Mouse (Mus musculus) liver, embryonic 12.5 days (tissue): Measurements from ENCODE around the gene Slc35c1. TPM values are rescaled to one million over a fixed set of nuclear protein-coding genes. Genes with fewer than 3 reads are reported as not detected.

Experiments
- ATAC-seq: fragments of 200-750 bp; cut with Nextera tagmentation; 2 replicates; pipeline ENCODE4 v1.8.0; 2017; ENCODE audit warnings: moderate number of reproducible peaks, mild to moderate bottlenecking, moderate library complexity
- H3K27ac ChIP-seq: fragments of 300-500 bp; sonication (generic); 2 replicates; pipeline ENCODE4 v1.5.1; 2016; ENCODE audit warnings: mild to moderate bottlenecking
- H3K27me3 ChIP-seq: fragments of 300-500 bp; sonication (generic); replicated peaks from 2 replicates; pipeline ENCODE4 v1.6.1; 2016; ENCODE audit warnings: mild to moderate bottlenecking, moderate library complexity
- H3K36me3 ChIP-seq: fragments of 300-500 bp; sonication (generic); 2 replicates; pipeline ENCODE4 v1.6.1; 2016; ENCODE audit warnings: mild to moderate bottlenecking, moderate library complexity
- H3K4me1 ChIP-seq: fragments of 300-500 bp; sonication (generic); 2 replicates; pipeline ENCODE4 v1.6.1; 2016
- H3K4me2 ChIP-seq: fragments of 300-500 bp; sonication (generic); 2 replicates; pipeline ENCODE4 v1.6.1; 2016; ENCODE audit warnings: mild to moderate bottlenecking, moderate library complexity
- H3K4me3 ChIP-seq: fragments of 300-500 bp; sonication (generic); 2 replicates; pipeline ENCODE4 v1.5.1; 2016; ENCODE audit warnings: mild to moderate bottlenecking, moderate library complexity
- H3K9ac ChIP-seq: fragments of 300-500 bp; sonication (generic); 2 replicates; pipeline ENCODE4 v1.6.1; 2016; ENCODE audit warnings: mild to moderate bottlenecking, moderate library complexity
- H3K9me3 ChIP-seq: fragments of 300-500 bp; sonication (generic); replicated peaks from 2 replicates; pipeline ENCODE4 v1.6.1; 2016; ENCODE audit warnings: mild to moderate bottlenecking, moderate library complexity
- WGBS: fragments of 180-500 bp; shearing (Covaris S2); methylation state at CpG from one replicate; pipeline ENCODE4 v1.1.7; 2016; ENCODE audit not compliant: insufficient replicate concordance; 5-methylcytosine and 5-hydroxymethylcytosine counted together
- polyA plus RNA-seq: library from polyadenylated mRNA; unstranded; fragments of >200 nt; fragmentation: Nextera tagmentation; extraction: Ambion mirVana; gene quantifications from 2 replicates; pipeline ENCODE4 v1.2.1, GENCODE M21; 2016

The Slc35c1 gene
- polyA plus RNA-seq, 1 experiment from 2014 or later: 15.3 TPM

DNA sequence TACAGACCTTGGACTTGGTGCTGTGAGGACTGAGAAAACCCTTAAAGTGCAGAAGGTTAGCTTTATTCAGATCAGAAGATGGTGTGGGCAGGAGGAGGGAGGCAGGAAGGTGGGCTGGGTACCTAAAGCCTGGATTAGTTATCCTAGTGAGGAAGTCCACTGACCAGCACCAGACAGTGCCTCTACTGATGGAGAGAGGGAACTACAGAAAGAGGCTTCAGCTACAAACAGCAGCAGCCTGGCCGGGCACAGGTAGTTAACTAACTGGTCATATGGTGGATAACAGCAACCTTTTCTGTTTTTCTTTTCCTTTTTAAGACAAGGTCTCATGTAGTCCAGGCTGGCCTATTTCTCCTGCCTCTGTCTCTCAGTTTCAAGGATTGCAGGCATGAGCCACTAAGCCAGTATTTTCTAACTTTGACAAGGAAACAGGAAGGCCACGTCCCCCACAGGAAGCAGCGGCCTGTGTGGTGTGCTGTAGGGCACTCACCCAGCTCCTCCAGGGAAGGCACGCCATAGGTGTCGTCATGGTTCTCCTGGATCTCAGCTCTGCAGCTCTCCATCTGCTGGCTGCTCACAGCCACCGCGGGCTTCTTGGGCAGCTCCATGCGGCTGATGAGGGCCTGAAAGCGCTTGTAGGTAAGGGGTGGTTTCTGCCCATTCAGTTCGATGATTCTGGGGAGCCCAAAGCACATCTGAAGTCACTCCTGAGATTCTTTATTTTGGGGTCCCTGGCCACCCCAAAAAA, 37.8 kb downstream of the Slc35c1 start:
- Histone ChIP-seq H3K27me3 (no peaks in the 10 kb centered on the region), H3K4me2 (no peak overlapping the region), H3K4me1 (peaks cover 9% of the 10 kb centered on the region; the same call in 1 of the 2 replicates), H3K9me3 (no peaks in the 10 kb centered on the region), H3K9ac (no peak overlapping the region), H3K36me3 (peaks cover 93% of the 10 kb centered on the region), H3K4me3 (no peak overlapping the region), H3K27ac (no peak overlapping the region)
- 0 out of 2 replicates have a peak, but pooled peaks have one; percentile 31 for ATAC-seq
- WGBS: 53% methylated on average over 10 of the region's 10 CpGs

DNA sequence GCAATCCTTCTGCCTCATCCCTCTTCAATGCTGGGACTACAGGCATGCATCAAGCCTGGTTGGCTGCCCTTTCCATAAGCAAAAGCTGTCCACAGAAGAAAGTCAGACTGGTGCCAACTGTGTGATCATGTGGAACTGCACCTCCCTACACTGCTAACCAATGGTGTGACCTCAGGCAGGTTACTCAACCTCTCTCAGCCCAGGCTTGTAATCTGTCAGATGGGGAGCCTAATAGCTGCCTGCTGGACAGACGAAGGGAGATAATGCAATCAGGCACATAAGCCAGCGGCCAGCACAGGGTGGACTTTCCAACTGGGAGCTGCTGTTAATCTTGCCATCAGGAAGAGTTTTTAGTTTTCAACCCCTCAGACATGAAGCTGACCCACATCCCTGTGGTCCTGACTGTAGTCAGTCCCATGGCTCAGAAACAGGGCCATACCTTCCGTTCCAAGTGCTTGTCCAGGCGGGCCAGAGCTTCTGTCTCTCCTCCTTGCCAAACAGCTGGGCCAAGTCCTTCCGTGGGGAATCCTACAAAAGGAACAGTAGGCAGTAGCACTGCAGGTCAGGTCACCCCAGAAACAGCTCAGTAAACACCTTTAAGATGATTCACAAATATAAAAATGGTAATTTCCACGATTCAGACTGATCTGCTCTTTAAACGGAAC, 38.5 kb downstream of the Slc35c1 start:
- H3K4me2 ChIP-seq: no peak overlapping the region
- H3K27ac ChIP-seq: no peak overlapping the region
- WGBS: 80% methylated on average over 7 of the region's 7 CpGs
- no peak for ATAC-seq
- 0 out of 2 replicates have a peak, but pooled peaks cover 6% of the 10 kb centered on the region for H3K4me1 ChIP-seq
- no peak overlapping the region for H3K4me3 ChIP-seq
- H3K9me3 ChIP-seq: no peaks in the 10 kb centered on the region
- H3K36me3 ChIP-seq: peaks cover 100% of the 10 kb centered on the region
- no peaks in the 10 kb centered on the region for H3K27me3 ChIP-seq
- H3K9ac ChIP-seq: no peak overlapping the region

DNA sequence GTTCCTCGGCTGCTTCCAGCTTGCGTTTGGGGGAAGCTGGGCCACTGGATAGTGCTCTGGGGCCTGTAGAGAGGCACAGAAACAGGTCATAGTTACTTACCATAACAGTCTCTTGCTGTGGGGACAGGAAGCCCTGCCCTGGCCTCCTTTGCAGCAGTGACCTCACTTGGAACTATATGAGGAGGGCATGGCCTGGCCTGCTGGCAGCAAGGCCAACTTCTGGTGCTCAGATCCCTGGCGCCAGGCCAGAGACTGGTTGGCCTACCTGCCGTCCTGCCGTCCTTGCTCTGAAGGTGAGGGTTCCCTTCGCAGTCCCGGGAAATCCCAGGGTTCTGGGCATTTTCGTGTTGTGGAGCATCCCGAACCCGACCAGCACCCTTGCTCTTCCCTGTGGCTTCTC, 48.6 kb downstream of the Slc35c1 start:
- Histone ChIP-seq H3K4me3 (no peak overlapping the region), H3K4me1 (no peaks in the 10 kb centered on the region), H3K9me3 (no peaks in the 10 kb centered on the region), H3K4me2 (no peak overlapping the region), H3K9ac (no peak overlapping the region), H3K27me3 (no peaks in the 10 kb centered on the region), H3K36me3 (peaks cover 98% of the 10 kb centered on the region), H3K27ac (no peak overlapping the region)
- ATAC-seq: no peak
- WGBS: 88% methylated on average over 10 of the region's 10 CpGs

DNA sequence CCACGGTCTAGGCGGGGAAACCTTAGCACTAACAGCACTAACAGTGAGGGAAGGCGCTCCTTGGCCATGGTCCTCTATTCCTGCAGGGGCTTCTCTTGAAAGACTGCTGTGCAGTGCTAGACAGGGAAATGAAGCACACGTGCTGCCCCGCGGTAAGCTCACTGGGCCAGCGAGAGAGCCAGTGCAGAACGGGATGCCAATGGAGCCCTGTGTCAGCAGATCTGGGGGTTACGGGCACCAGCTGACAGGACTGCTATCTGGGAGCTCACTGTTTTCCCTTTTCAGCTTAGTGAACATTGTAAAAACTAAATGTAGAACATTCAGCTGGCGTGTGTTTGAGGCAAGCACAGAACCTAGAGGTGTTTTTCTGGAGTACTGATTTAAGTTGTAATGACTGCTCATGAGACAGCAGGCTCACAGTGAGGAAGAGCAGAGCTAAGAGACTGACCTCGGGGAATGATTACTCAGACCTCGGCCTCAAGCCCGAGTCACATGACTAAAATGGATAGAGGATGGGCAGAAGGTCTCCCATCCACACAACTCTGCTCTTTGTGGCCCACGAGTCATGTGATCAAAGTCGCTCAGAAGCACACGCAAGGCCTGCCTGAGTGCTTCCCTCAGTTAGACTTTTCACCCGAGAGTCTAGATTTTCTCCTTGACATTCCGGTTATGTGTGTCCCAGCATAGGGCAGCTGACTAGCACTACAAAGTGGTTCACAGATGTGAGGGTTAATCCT, 51.9 kb downstream of the Slc35c1 start:
- 84% methylated on average over 18 of the region's 18 CpGs for WGBS
- H3K27ac ChIP-seq: no peak overlapping the region
- H3K4me2 ChIP-seq: no peak overlapping the region
- no peak overlapping the region for H3K9ac ChIP-seq
- no peaks in the 10 kb centered on the region for H3K9me3 ChIP-seq
- no peak overlapping the region for H3K4me3 ChIP-seq
- peaks cover 97% of the 10 kb centered on the region for H3K36me3 ChIP-seq
- H3K4me1 ChIP-seq: no peaks in the 10 kb centered on the region
- ATAC-seq: no peak
- H3K27me3 ChIP-seq: no peaks in the 10 kb centered on the region

DNA sequence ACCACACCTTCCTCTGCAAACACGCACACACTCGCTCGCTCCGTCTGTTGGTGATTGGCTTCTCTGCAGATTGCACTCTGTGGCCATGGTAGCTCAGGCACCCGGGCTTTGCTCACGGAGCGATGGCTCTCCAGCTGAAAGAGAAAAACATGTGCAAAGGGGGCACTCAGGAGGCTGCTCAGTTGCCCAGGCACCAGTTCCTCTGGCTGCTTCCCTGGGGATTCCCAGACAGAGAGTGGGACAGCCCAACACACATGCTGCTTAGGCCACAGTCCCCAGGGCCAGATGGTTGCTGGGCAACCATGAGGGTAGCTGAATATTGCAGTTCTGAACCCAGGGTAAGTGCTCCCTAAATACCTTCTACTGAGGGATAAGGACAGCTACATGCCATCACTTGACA, 54.7 kb downstream of the Slc35c1 start:
- Histone ChIP-seq H3K9ac (no peak overlapping the region), H3K4me2 (no peak overlapping the region), H3K27ac (no peak overlapping the region), H3K9me3 (no peaks in the 10 kb centered on the region), H3K4me1 (peaks cover 7% of the 10 kb centered on the region), H3K4me3 (no peak overlapping the region), H3K27me3 (peaks cover 19% of the 10 kb centered on the region), H3K36me3 (peaks cover 70% of the 10 kb centered on the region)
- ATAC-seq: no peak
- WGBS: 88% methylated on average over 7 of the region's 7 CpGs

DNA sequence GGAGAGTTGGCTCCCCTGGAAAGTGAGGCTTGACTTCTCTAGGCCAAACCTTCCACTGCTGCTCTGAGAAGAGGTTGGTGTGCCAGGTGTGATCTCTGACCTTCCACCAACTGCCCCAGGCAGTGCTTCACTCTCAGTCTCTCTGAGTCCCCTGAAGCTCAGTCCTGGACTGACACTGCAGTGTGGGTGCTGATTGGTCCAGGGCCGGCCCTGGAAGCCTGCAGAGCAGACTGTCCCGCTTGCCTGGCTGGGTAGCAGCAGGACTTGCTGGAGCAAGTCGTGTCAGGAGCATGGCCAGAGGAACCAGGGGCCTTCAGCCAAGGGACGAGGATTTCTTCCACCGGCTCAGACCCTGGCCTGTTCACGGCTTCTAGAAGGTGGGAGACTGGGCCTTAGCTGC, 55.6 kb downstream of the Slc35c1 start:
- WGBS: 78% methylated on average over 6 of the region's 6 CpGs
- Histone ChIP-seq H3K4me3 (no peak overlapping the region), H3K27ac (no peak overlapping the region), H3K36me3 (peaks cover 60% of the 10 kb centered on the region), H3K9ac (no peak overlapping the region; the same call in 1 of the 2 replicates), H3K4me2 (no peak overlapping the region), H3K4me1 (peaks cover 9% of the 10 kb centered on the region), H3K9me3 (no peaks in the 10 kb centered on the region), H3K27me3 (peaks cover 28% of the 10 kb centered on the region)
- ATAC-seq: no peak

DNA sequence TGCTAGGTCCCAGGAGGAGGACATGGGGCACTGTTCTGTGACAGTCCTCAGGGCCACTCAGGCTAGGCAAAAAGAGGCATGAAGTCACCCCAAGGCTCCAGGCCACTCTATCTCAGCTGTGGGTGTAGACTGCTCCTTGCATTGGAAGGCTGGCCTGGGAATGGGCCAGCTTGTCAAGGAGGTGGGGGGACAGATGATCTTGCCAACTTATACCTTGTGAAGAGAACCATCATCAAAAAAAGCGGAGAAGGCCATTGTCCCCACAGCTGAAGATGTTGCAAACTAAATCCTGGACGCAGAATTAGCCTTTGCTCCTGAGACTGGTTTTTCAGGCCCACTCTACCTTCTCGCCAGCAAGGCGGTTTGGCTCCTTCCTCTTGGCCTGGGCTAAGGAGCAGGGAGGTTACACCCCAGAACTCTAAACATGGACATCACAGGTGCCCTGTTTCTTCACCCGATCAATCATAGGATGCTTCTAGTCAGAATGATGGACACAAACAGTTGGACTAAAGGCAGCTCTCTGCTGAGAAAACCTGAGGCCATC, 56.5 kb downstream of the Slc35c1 start:
- Histone ChIP-seq H3K4me2 (no peak overlapping the region), H3K9me3 (no peaks in the 10 kb centered on the region), H3K27ac (no peak overlapping the region), H3K4me3 (no peak overlapping the region), H3K36me3 (peaks cover 51% of the 10 kb centered on the region), H3K27me3 (peaks cover 37% of the 10 kb centered on the region), H3K4me1 (peaks cover 9% of the 10 kb centered on the region), H3K9ac (no peak overlapping the region)
- WGBS: 82% methylated on average over 5 of the region's 5 CpGs
- no peak for ATAC-seq

Other genes starting within 250 kb of the Slc35c1 start
- gene Pex16, start 85.9 kb downstream of the Slc35c1 start, polyA plus RNA-seq: 20.1 and 21.2 TPM in 2 replicates
- gene Large2, start 85.7 kb downstream of the Slc35c1 start, polyA plus RNA-seq: 1.8 and 2.0 TPM in 2 replicates
- gene 1700029I15Rik, start 78.0 kb downstream of the Slc35c1 start, polyA plus RNA-seq: 1.1 and 1.4 TPM in 2 replicates
- gene Mapk8ip1, start 59.3 kb downstream of the Slc35c1 start, polyA plus RNA-seq: 4.6 and 4.7 TPM in 2 replicates
- gene Cry2, start 26.5 kb downstream of the Slc35c1 start, polyA plus RNA-seq: 14.1 and 14.5 TPM in 2 replicates
- gene Chst1, start 139.2 kb upstream of the Slc35c1 start, polyA plus RNA-seq: 0.56 and 0.59 TPM in 2 replicates